Mouse (Mus musculus) cerebellum, adult 8-10 months (tissue): ENCODE measurements at regions not wholly inside any gene's neighbourhood (a gene's known extent, or its start where the extent isn't known, plus 50 kb on each side); places are given as distances from the start of the nearest gene placed in this dataset.

Source experiments
- DNase-seq: peaks from one replicate; pipeline ENCODE4 v3.0.0; 2022

DNA sequence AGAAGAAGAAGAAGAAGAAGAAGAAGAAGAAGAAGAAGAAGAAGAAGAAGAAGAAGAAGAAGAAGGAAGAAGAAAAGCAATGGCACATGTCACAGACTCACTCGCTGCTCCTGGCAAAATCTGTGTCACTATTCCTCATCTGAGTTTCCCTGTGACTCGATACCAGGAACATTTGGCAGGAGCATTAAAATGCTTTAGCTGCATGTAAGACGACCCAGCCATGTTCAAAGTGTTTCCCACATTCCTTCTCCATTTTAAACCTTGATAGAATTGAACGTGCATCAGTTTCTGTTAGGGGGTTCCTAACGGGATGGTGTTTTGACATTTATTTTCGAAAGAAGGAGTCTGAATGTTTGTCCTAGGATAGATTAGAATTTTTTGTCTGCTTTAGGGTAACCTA lies 51.2 kb upstream of the Pja2 start:
- no peak for DNase-seq

GRCm38 (mm10) chr17:64383600-64383999 lies 51.9 kb upstream of the Pja2 start:
- no peak for DNase-seq

DNA sequence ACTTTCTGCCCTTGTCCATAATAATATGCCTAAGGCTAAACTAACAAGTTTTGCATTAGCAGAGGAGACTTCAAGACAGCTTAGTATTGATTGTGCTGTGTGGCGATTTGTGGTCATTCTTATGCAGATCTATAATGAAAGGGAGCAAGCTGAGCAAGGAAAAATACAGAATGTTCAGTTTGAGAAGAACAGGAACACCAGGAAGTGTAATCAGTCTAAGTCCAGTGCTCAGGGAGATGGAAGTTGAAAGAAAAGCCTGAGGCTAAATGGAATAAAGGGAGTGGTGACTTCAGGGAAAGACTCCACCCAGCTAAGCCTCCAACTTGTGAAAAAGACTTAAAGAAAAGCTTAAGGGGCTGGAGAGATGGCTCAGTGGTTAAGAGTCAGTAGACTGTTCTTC lies 58.6 kb upstream of the Pja2 start:
- DNase-seq = no peak

DNA sequence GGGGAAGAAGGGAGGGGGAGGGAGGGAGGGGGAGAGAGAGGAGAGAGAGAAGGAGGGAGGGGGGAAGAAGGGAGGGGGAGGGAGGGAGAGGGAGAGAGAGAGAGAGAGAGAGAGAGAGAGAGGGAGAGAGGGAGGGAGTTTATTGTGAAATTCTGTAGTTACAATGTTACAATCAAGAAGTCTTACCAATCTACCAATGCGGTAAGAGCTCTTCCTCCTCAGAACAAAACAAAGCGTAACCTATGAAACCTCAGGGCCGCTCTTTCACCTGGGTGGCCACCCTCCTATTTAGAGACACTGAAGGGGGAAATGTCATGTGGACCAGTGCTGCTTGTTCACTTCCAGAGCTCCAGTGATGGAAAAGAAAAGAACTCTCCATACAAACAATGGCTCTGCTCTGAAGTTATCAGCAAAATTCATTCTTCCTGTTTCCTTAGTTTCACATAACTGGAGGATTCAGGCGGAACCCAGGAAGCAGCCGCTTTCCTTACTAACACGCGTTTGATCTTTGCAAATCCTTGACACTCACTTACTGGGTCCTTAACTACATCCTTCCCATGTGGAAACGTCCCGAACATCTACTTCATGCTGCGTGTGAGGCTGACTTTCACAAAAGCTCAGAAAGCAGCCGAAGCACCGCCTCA lies 65.7 kb upstream of the Pja2 start:
- DNase-seq = no peak

DNA sequence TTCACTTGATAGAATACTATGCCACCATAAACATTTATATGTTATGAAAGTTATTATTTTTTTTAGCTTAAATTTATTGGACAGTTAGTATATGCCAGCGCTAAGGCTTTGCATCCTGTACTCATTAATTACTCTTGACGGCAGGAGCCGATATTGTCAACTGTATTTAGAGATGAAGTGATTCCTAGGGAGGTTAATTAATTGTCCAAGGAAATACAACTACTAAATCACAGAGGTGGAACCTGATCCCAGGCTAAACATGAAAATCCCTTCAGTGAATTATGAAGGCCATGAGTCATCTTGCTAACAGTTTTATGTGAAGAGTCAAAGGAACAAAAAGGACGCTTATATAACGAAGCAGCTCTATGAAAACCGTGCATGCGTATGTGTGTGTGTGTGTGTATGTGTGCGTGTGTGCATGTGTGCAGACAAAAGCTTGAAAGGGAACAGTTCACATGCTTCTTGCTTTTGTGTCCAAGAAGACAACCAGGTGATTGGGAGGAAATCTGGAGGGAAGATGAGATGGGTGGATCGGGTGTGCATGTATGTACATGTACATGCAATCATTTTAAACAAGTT lies 66.5 kb upstream of the Pja2 start:
- DNase-seq = no peak

DNA sequence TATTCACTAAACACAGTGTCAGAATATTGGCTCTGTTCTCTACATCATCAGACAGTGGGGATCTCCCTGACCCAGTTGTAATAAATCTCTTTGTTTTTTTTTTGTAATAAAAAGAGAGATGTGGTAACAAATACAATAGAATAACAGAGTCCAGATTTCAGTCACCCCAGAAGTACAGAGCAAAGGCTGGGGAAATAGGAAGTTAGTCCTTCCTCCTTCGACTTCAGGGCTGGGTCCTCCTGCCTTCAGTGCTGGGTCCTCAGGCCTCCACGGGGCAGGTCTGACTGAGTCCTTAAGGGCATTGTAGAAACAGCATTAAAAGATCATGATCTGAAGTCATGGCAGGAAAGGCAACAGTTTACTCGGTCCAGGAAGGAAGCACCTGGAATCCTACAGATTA lies 67.0 kb upstream of the Pja2 start:
- no peak for DNase-seq

- no peak for DNase-seq
These were observed 75.1 kb upstream of the Pja2 start for GRCm38 (mm10) chr17:64406742-64407254.

DNA sequence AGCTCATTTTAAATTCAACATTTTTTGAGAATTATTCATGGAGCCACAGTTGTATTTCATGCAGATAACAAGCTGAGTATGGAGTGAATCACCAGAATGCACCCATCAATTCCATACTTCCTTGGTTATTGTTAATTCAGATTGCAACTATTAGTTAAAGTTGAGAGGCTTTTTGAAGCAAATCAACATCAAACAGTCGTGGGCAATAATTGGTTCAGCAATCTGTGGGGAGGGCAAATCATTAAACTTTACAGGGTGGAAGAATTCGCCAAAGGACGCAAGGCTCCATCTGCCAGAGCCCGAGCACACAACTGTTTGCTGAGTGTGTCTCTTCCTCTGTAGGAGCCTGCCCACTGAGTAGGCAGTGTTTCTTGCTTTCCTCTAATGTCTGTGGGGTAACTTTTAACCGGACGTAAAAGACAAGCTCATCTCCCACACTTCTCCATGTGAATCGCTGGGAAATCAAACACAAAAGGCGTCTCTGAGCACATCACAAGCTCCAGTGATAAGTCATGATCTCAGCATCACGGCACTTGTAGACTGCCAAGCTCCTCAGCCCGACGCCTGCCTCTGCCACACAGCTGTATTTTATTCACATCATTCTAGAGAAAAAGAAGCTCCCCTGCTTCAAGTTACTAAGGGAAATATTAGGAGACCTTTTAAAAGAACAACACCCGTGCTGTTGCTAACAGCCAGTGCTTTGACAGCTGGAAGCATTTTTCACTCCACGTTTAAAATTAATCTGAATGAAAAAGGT lies 75.7 kb upstream of the Pja2 start:
- no peak for DNase-seq

DNA sequence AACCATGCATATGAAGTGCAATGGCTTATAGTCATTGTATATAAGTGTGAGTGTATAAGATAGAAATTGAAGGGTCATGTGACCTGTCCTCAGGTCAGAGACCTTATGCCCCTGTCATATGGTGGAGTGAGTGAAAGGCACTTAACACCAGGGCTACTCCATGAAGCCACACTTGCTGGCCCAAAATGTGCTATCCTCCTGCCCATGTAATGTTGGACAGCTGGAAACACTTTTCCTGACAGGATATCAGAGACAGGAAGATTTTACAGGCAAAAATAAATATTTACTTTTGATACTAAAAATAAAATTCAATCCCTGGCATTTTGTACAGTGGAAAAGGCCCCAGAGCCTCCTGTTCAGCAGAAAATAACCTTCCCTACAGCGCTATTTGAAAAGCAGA lies 94.1 kb upstream of the Pja2 start:
- no peak for DNase-seq

DNA sequence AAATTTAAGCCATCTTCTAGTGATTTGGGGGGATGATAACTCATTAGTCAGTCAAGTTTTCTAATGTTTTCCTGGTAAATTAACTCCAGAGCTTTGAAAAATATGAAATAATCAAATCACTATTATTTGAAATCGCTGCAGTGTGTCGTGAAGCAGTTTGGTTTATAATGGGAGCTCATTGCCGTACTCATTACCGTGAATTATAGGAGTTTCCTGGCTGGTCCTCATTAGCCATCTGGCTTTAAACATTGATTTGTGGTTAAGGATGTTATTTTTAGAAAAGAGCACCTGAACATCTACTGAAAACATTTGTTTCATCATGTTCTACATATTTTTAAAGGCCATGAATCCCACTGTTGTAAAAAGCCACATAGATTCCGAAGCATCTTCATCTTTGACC lies 94.8 kb upstream of the Pja2 start:
- no peak for DNase-seq

DNA sequence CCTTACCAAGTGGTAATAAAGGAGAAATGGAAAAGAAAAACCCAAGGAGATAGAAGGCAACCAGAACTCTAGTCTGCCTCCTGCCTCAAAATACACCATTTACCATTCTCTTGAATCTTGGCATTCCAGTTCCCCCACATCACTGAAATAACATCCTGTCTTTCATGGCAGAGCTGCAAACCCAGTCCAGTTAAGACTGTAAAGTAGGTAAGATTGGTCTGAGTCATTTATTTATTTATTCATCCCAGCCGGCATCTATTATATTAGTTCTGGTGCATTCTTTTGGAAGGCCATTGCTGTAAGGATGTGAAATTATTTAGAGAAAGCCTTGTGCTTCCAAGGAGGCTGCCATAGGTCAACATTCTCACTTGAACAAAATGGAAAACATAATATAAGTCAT lies 107.9 kb upstream of the Pja2 start:
- no peak for DNase-seq

- DNase-seq = no peak
These were observed 123.0 kb upstream of the Pja2 start for GRCm38 (mm10) chr17:64454736-64455135.

- DNase-seq = no peak
These were observed 134.3 kb upstream of the Man2a1 start for GRCm38 (mm10) chr17:64466273-64466672.

DNA sequence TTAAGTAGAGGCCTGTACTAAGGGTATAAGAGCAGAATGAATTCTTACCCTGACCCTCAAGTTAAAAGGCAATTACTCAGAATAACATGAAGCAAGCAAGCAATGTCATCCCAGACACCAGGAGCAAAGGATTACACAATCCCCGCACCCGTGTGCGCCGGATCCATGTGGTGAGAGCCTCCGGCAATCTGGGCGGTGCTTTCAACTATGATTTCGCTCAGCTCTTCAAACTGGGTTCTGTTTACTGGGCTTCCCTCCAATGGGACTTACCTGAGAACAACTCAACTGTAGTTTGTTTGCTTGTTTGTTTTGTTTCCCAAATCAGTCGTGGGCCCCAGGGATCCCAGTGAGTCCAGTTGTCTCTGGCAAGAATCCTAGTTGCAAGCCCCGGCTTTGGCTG lies 133.8 kb upstream of the Man2a1 start:
- DNase-seq = no peak

DNA sequence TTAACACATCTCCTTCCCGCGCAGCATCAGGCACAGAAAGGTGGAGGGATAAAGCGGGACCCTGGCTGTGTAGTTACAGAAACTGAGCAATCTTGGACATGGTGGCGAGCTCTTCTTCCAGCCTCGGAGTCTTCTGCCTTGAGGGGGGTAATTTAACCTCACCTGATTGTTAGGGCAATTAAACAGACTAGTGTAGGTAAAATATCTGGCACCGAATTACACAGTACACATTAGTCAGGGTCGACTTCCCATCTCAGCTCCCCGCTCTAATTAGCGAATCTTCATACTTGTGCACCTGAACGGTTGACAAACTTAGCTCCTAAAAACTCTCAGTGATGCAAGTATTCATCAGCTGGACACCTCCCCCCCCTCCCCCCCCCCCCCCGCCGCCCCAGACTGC lies 133.2 kb upstream of the Man2a1 start:
- no peak for DNase-seq

DNA sequence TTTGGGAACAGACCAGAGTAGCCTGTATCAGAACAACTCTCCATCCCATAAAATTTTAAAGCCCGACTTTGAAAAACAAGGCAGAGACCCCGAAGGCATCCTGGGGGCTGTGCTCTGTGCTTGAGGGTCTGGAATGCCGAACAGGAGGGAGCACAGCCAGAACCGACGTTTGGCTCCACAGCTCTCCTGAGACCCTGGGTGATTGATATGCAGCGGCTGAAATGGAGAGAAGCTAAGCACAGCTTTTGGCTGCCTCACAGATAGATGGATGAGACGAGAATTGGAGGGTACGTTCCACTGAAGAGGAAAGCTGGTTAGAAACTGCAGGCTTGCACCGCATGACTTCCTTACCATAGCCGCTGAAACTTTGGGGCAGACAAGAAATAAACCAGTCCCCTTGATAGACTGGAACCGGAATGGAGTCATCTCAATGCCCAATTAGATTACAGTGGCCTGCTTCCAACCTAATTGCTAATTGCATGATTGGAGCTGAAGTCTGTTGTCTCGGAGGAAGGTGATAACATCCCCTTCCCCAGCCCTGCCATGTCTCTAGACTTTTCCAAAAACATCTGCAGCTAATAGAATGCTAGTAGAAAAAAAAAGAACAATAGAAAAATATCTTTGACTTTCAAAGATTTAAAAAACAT lies 130.7 kb upstream of the Man2a1 start:
- DNase-seq = no peak

DNA sequence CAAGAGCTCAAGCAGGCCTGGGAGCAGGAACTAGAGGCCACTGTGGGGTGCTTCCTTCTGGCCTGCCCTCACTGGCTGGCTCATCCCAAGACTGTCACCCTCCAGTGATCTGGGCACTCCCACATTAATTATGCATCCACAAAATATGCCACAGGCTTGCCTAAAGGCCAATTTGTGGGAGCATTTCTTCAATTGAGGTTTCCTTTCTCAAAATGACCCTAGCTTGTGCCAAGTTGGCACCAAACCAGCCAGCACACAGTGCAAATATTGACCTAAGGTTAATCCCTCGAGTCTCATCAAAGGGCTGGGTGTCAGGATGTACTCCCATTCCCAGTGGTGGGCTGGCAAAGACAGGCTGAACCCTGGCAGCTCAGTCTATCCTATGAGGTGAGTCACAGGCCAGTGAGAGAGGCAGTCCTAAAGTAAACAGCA lies 119.9 kb upstream of the Man2a1 start:
- no peak for DNase-seq

DNA sequence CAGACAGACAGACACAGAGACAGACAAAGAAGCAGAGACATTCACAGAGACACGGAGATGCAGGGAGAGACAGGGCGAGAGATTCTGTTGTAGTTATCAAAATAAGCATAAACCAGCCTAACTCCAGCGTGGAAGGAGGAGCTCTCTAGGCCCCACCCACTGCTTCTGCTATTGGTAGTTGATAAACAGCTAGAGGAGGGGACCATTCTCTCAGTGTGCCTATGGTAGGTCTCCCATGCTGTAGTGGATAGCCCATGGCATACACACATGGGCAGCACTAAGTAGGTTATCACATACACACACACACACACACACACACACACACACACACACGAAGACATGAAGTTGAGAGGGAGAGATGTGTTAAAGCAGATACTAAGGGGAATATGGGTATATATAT lies 115.7 kb upstream of the Man2a1 start:
- DNase-seq = no peak

DNA sequence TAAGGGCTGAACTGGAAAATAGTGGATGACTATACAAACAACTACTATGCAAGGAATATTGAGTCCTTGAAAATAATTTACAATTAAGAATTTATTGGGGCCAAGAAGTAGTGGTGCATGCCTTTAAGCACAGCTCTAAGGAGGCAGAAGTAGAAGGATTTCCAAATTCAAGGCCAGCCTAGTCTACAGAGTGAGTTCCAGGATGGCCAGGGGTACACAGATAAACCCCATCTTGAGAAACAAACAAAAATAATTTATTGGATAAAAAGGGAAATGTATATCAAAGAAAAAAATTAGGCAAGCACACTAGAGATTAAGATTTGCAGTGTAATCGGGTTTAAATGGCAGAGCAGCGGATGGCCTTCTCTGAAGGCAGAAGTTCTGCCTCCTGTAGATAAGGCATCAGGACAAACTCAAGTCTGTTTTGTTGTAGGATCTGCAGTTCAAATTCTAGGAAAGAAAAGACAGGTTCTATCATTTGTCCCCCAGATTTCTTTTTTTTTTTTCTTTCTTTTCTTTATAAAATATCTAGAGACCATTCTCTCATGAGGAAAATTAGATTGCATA lies 110.7 kb upstream of the Man2a1 start:
- no peak for DNase-seq

DNA sequence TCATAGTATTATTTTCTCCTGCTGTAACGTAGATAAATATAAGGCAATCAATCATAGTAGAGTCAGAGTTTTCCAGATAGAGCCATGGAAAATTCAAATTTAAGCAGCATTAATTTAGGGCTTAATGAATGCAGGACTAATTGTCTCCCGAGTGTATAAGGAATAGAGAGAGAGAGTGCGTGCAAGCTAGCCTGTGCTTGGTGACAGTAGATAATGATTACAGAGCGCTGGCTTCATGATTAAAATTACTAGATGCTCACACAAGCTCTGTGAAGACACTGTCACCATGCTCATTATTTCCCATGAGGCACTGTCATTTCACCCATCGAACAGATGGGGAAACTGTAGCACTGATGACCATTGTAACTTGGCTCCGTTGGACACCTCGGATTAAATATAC lies 109.9 kb upstream of the Man2a1 start:
- no peak for DNase-seq

DNA sequence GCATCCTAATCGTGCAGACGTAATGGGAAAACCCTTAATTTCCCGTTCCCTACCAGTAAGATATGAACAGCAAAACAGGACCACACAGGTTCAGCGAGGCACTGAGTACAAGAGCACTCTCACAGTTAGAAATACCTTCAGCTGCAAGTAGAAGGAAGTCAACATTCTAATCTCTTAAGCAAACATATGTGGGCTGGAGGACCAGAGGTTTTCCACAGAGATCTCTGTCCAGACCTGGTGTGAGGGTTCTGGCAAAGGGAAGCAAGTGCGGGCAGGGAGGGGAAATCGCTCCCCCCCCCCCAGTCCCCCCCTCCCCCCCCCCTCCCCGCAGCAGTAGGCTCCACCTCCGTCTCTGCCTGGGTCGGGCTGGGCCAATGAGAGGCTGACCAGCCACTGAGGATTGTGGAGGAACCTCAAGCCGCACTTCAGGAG lies 108.6 kb upstream of the Man2a1 start:
- no peak for DNase-seq

GRCm38 (mm10) chr17:64492614-64493269 lies 107.8 kb upstream of the Man2a1 start:
- no peak for DNase-seq
